Mouse (Mus musculus) adrenal gland, adult 8-10 months (tissue): ENCODE data around the gene Dclre1a. TPM values are rescaled to one million over a fixed set of nuclear protein-coding genes. Genes with fewer than 3 reads are reported as not detected.

Experiments used
- total RNA-seq, 4 experiments: library from RNA; stranded (reverse); gene quantifications; 2 replicates each; pipeline ENCODE4 v1.2.4; 2022

Gene Dclre1a
- total RNA-seq, 4 experiments from 2014 or later: 8.8 to 13.8 (median 11.3) TPM

Other genes with a start within 250 kb of the Dclre1a start
- gene Nrap, start 158.2 kb downstream of the Dclre1a start, total RNA-seq: under 1 TPM in 2 of 4 experiments, not detected in 2; 0.12 to 0.16 TPM
- 10 to 100 TPM in 1 of 4 experiments, 1 to 10 TPM in 3; 5.3 to 12.2 (median 7.7) TPM for gene Casp7, start 151.1 kb downstream of the Dclre1a start, total RNA-seq
- gene Plekhs1, start 86.6 kb downstream of the Dclre1a start, total RNA-seq: under 1 TPM in 3 of 4 experiments, not detected in 1; 0.10 to 0.43 (median 0.13) TPM
- gene Nhlrc2, start within 50 bp of the Dclre1a start, total RNA-seq: 10 to 100 TPM; 16.6 to 27.2 (median 23.2) TPM
- gene Adrb1, start 174.0 kb upstream of the Dclre1a start, total RNA-seq: 1 to 10 TPM; 1.5 to 3.1 (median 2.4) TPM